Mouse (Mus musculus) forebrain, embryonic 12.5 days (tissue): ENCODE results near the gene Nexn. TPM values are rescaled to one million over a fixed set of nuclear protein-coding genes. Genes with fewer than 3 reads are reported as not detected.
A peak's percentile ranks its signal among the peaks of the same experiment; 100 is the strongest.
"Not testable (repeated sequence)": the region's sequence is repeated elsewhere in the genome, so short reads cannot be mapped to it uniquely, and the experiment has no call there.

ENCODE experiments used
- ATAC-seq: fragments of 200-750 bp; cut with Nextera tagmentation; 2 replicates; pipeline ENCODE4 v1.8.0; 2017; ENCODE audit warnings: moderate TSS enrichment; ENCODE audit not compliant: low FRiP score
- H3K27ac ChIP-seq: fragments of 300-500 bp; sonication (generic); 2 replicates; pipeline ENCODE4 v1.5.1; 2016; ENCODE audit warnings: mild to moderate bottlenecking
- H3K27me3 ChIP-seq: fragments of 300-500 bp; sonication (generic); 2 replicates; pipeline ENCODE4 v1.6.1; 2016; ENCODE audit warnings: mild to moderate bottlenecking
- H3K36me3 ChIP-seq: fragments of 300-500 bp; sonication (generic); replicated peaks from 2 replicates; pipeline ENCODE4 v1.6.1; 2016; ENCODE audit warnings: mild to moderate bottlenecking
- H3K4me1 ChIP-seq: fragments of 300-500 bp; sonication (generic); 2 replicates; pipeline ENCODE4 v1.6.1; 2016
- H3K4me2 ChIP-seq: fragments of 300-500 bp; sonication (generic); 2 replicates; pipeline ENCODE4 v1.6.1; 2016; ENCODE audit warnings: mild to moderate bottlenecking, moderate library complexity
- H3K4me3 ChIP-seq: fragments of 300-500 bp; sonication (generic); replicated peaks from 2 replicates; pipeline ENCODE4 v1.5.1; 2016; ENCODE audit warnings: mild to moderate bottlenecking
- H3K9ac ChIP-seq: fragments of 300-500 bp; sonication (generic); 2 replicates; pipeline ENCODE4 v1.6.1; 2016; ENCODE audit warnings: mild to moderate bottlenecking
- H3K9me3 ChIP-seq: fragments of 300-500 bp; sonication (generic); 2 replicates; pipeline ENCODE4 v1.6.1; 2016
- WGBS: fragments of 180-500 bp; shearing (Covaris S2); methylation state at CpG from one replicate; pipeline ENCODE4 v1.1.7; 2016; 5-methylcytosine and 5-hydroxymethylcytosine counted together
- polyA plus RNA-seq: library from polyadenylated mRNA; unstranded; fragments of >200 nt; fragmentation: Nextera tagmentation; extraction: Ambion mirVana; gene quantifications from 2 replicates; pipeline ENCODE4 v1.2.1, GENCODE M21; 2016

Nexn gene
- polyA plus RNA-seq, 1 experiment from 2014 or later: 6.3 TPM

DNA sequence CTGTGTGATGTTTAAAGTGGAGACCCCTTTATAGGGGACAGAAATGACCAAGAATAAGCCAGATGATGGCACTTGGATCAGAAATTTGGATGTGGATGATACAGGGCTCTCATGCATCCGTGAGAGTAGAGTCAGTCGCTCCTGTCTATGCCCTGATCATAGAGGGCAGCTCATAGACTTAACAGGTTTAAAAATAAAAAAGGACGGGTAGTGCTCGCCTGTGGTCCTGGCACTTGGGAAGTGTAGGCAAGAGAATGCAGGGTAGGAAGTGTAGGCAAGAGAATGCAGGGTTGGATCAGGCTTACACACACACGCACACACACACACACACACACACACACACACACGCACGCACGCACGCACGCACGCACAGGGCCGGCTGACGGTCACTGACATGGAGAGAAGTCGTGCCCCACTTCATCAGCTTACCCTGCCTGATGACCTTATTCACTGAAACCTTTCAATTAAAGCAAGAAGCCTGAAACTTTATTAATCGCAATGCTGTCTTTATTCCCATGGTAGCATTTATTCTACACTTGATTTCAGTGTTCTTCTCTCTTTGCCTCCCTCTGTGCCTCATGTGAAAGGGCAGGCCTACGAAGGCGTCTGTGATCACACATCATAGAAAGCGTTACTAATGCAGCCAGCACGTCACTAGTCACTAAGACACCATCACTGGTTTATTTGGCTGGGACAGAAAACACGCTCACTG is 7.0 kb upstream of the Nexn start:
- Histone ChIP-seq H3K36me3 (peaks cover 15% of the 10 kb centered on the region), H3K9ac (no peak overlapping the region), H3K27ac (no peak overlapping the region), H3K4me2 (no peak overlapping the region), H3K9me3 (no peaks in the 10 kb centered on the region), H3K4me3 (no peak overlapping the region), H3K4me1 (no peaks in the 10 kb centered on the region; the same call in 1 of the 2 replicates), H3K27me3 (peaks cover 9% of the 10 kb centered on the region)
- WGBS: 90% methylated on average over 20 of the region's 20 CpGs
- ATAC-seq: no peak

DNA sequence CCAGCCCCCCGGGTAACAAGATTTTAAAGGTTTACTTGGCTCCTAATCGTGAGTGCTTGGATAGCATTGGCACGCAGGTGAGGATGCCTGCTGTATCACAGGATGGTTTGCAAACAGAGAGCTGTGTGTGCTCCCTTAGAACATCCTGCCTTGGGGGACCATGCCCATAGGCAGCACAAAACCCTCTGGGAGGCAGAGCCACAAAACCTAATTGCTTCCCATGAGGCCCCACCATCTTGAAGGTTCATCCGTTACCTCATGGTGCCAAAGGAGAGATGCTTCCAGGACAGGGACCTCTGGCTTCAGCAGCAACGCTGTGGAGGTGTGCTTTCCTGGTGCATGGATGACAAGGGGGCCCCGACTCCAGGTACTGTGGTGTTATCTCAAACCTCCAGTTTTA is 5.7 kb upstream of the Nexn start:
- no peaks in the 10 kb centered on the region for H3K9me3 ChIP-seq
- ATAC-seq: no peak
- no peak overlapping the region for H3K4me2 ChIP-seq
- H3K4me3 ChIP-seq: no peak overlapping the region
- peaks cover 21% of the 10 kb centered on the region for H3K27me3 ChIP-seq
- H3K36me3 ChIP-seq: peaks cover 15% of the 10 kb centered on the region
- no peak overlapping the region for H3K27ac ChIP-seq
- no peak overlapping the region for H3K9ac ChIP-seq
- H3K4me1 ChIP-seq: no peaks in the 10 kb centered on the region; the same call in 1 of the 2 replicates
- WGBS: 88% methylated on average over 6 of the region's 6 CpGs

DNA sequence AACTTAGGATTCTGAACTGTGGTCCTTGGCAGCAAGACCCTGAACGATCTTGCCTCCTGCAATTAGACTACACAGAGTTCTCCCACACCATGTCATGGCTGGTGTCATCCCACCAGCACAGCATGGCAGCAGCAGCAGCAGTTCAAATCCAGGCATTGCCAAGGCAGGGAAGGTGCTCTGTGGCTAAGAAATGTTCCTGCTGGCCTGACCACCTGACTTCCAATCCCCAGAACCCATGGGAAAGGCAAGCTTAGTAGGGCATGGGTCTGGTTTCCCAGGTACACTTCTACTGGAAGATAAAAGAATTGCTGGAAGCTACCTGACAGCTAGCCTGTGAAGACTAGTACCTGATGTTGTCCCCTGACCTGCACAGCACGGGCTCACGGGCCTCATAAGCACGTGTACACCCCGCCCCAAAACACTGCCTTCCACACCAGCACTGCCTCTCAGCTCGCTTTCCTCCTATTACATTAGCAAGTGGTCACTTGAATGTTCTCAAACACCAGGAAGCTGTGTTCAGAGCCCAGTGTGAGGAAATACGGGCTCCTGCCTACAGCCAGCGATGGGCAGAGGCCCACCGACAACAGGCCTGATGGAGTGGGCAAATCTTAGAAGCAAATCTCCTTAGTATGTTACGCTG is 5.0 kb upstream of the Nexn start:
- no peak overlapping the region for H3K4me2 ChIP-seq
- no peak for ATAC-seq
- H3K27ac ChIP-seq: no peak overlapping the region
- 92% methylated on average over 10 of the region's 10 CpGs for WGBS
- peaks cover 27% of the 10 kb centered on the region for H3K27me3 ChIP-seq
- peaks cover 11% of the 10 kb centered on the region; the same call in 1 of the 2 replicates for H3K36me3 ChIP-seq
- H3K4me1 ChIP-seq: peaks cover 2% of the 10 kb centered on the region
- no peaks in the 10 kb centered on the region for H3K9me3 ChIP-seq
- no peak overlapping the region for H3K9ac ChIP-seq
- no peak overlapping the region for H3K4me3 ChIP-seq

DNA sequence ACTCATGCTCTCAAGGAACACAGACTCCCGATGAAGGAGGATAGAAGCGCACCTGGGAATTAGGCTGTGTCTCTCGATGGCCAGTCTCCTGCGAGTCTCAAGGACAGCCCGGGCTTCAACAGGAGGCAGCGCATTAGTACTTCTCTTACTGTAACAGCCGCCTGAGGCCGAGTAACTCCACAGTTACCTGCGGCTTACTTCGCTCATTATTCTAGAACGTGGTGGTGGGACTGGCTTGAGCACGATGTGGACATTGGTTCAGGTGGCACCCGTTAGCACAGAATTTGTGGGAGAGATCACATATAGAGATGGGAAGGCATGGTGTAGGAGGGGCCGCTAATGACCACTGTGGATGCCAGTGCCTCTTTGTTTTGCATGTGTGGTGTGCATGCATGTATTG is 1.9 kb upstream of the Nexn start:
- WGBS: 93% methylated on average over 14 of the region's 14 CpGs
- H3K27me3 ChIP-seq: peaks cover 56% of the 10 kb centered on the region
- 0 out of 2 replicates have a peak, but pooled peaks cover 3% of the 10 kb centered on the region for H3K36me3 ChIP-seq
- no peak overlapping the region for H3K4me2 ChIP-seq
- no peak overlapping the region for H3K4me3 ChIP-seq
- no peak overlapping the region for H3K27ac ChIP-seq
- no peak for ATAC-seq
- H3K4me1 ChIP-seq: peaks cover 17% of the 10 kb centered on the region
- H3K9ac ChIP-seq: no peak overlapping the region
- H3K9me3 ChIP-seq: no peaks in the 10 kb centered on the region

DNA sequence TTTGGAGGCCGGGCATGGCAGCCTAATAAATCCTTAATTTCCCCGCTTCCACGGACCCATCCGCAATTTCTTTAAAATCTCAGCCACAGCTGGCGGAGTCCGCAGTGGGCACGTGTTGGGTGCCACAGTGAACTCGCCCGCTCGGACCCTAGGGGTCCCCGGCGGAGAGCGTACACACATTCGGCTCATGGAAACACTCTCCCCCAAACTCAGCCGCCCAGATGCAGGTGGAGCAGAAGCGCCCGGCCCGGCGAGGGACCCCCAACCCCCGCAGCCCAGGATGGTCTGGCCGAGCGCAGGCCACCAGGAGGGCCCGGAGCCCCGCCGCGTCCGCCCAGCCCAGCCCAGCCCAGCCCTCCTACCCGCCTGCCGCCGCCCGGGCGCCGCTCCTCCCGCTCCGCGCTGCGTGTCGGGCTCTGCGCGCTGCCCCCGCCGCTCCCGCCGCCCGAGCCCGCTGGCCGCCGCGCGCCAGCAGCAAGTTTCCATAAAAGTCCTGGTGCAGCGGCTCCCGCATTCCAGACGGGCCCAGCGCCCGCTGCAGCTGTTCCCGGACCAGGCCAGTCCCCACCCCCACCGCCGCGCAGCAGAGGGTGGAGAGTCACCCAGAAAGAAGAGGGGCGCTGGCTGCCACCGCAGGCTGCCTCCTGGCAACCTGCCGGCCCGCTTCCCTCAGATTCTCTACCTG is 657 bp downstream of the Nexn start:
- Histone ChIP-seq H3K9me3 (no peaks in the 10 kb centered on the region), H3K36me3 (no peaks in the 10 kb centered on the region), H3K27me3 (peaks cover 73% of the 10 kb centered on the region), H3K27ac (0 out of 2 replicates have a peak overlapping the region, but pooled peaks have one; percentile 8), H3K4me3 (peak overlapping the region; percentile 58), H3K9ac (peak overlapping the region; percentile 61), H3K4me2 (peak overlapping the region; percentile 100), H3K4me1 (peaks cover 27% of the 10 kb centered on the region)
- WGBS: 1% methylated on average over 49 of the region's 63 CpGs
- ATAC-seq: peak; percentile 86

DNA sequence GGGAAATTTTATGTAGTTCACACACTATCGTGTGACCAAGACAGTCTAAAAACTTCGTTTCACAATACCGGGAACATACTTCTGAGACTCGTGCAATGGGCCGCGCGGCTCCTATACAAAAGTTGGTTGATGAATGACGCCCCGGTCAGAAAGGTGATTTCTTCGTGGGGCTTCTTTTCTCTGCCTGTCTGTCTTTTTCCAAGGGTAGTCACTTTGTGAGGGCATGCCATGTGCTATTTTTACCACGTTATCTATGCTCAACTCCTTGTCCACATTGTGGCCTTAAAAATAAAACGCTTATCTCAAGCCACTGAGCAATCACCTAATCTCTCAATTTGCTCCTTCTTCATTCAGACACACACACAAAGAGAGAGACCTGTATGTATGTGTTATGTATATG is 1.3 kb downstream of the Nexn start:
- peaks cover 73% of the 10 kb centered on the region for H3K27me3 ChIP-seq
- no peak overlapping the region for H3K9ac ChIP-seq

DNA sequence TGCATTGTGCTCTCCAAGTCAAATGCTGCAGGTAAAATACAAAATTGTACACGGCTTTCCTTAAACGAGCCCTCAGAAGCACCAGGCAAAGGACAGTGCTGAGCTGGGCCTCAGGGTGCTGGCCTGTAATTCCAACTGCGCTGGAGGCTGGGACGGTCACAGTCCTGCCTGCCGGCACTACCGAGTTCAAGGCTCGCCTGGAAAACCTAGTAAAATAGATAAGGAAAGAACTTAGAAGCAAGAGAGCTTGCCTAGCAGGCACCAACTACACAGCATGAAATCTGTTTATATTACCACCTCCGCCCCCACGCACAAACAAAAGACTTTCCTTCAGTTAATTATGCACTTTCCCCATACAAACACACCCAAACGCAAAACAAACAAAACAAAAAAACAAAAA is 1.8 kb downstream of the Nexn start:
- Histone ChIP-seq H3K4me2 (no peak overlapping the region), H3K9ac (no peak overlapping the region)

More for the DNA sequence above, 1.3 kb downstream of the Nexn start:
- H3K36me3 ChIP-seq: no peaks in the 10 kb centered on the region
- H3K4me3 ChIP-seq: peak overlapping the region; percentile 58
- no peaks in the 10 kb centered on the region for H3K9me3 ChIP-seq
- peaks cover 27% of the 10 kb centered on the region for H3K4me1 ChIP-seq
- H3K4me2 ChIP-seq: peak overlapping the region; percentile 100
- WGBS: 32% methylated on average over 12 of the region's 12 CpGs
- no peak overlapping the region for H3K27ac ChIP-seq
- ATAC-seq: no peak

DNA sequence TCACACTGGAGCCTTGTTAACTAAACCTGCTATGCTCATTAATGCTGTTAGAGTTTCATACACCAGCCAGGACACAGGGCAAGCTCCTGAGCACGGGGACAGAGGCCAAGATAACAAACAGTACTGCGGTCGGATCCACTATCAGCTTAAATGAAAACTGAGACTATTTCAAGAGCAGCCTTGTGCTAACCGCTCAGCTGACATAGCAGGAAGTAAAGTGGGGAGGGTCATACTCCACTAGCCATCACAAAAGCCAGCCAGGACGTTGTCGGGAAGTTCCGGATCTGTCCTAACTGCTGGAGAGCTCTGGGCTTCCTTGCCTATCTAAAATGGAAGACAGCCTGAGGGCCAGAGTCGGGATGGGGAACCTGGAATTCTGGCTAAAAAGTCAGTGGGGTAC is 4.2 kb downstream of the Nexn start:
- Histone ChIP-seq H3K36me3 (no peaks in the 10 kb centered on the region), H3K27ac (no peak overlapping the region), H3K9ac (no peak overlapping the region), H3K9me3 (no peaks in the 10 kb centered on the region), H3K27me3 (peaks cover 52% of the 10 kb centered on the region), H3K4me1 (peaks cover 27% of the 10 kb centered on the region), H3K4me2 (no peak overlapping the region), H3K4me3 (no peak overlapping the region)
- WGBS: 31% methylated on average over 8 of the region's 8 CpGs
- no peak for ATAC-seq

More for the DNA sequence above, 1.8 kb downstream of the Nexn start:
- Histone ChIP-seq H3K27ac (no peak overlapping the region), H3K27me3 (peaks cover 73% of the 10 kb centered on the region), H3K4me1 (peaks cover 27% of the 10 kb centered on the region), H3K9me3 (no peaks in the 10 kb centered on the region), H3K4me3 (no peak overlapping the region), H3K36me3 (no peaks in the 10 kb centered on the region)
- no peak for ATAC-seq
- 46% methylated on average over 10 of the region's 10 CpGs for WGBS

DNA sequence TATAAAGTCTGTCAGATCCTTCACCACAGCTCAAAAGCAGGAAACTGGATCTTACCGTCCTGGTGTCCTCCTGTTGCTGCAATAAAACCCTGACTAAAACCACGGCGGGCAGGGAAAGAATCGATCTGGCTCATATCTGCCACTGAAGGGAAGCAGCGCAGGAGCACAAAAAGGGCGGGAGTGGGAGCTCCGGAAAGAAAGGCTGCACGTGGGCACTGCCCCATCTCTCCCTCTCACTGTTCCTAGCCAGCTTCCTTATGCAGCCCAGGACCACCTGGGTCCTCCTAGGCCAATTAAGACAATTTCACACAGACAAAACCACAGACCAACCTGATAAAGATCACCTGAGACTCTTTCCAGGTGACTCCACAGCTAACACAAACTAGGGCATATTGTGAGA is 4.7 kb downstream of the Nexn start:
- no peak for ATAC-seq
- Histone ChIP-seq H3K4me3 (no peak overlapping the region), H3K4me1 (peaks cover 27% of the 10 kb centered on the region), H3K9ac (no peak overlapping the region), H3K36me3 (no peaks in the 10 kb centered on the region), H3K27me3 (peaks cover 48% of the 10 kb centered on the region), H3K9me3 (no peaks in the 10 kb centered on the region), H3K27ac (no peak overlapping the region), H3K4me2 (no peak overlapping the region)
- 61% methylated on average over 8 of the region's 8 CpGs for WGBS

DNA sequence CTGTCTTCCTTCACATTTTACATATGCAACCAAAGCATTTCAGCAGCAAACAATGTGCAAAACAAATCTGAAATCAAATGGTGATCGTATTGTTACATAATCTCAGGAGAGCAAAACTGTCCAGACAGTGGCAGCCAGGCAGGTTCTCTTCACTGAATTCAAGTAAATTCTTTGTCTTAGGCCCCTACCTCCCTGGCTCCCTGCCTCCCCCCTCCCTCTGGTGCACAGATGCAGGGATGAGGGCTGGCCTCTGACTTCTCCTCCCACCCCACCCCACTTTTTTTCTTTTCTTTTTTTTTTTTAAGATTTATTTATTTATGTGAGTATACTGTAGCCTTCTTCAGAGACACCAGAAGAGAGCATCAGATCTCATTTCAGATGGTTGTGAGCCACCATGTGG is 5.8 kb downstream of the Nexn start:
- no peak overlapping the region for H3K4me3 ChIP-seq
- no peak overlapping the region for H3K27ac ChIP-seq
- peaks cover 17% of the 10 kb centered on the region for H3K4me1 ChIP-seq
- H3K36me3 ChIP-seq: no peaks in the 10 kb centered on the region
- H3K27me3 ChIP-seq: peaks cover 38% of the 10 kb centered on the region
- 100% methylated on average over 1 of the region's 1 CpGs for WGBS
- ATAC-seq: no peak
- no peak overlapping the region for H3K4me2 ChIP-seq
- H3K9ac ChIP-seq: no peak overlapping the region
- H3K9me3 ChIP-seq: no peaks in the 10 kb centered on the region

DNA sequence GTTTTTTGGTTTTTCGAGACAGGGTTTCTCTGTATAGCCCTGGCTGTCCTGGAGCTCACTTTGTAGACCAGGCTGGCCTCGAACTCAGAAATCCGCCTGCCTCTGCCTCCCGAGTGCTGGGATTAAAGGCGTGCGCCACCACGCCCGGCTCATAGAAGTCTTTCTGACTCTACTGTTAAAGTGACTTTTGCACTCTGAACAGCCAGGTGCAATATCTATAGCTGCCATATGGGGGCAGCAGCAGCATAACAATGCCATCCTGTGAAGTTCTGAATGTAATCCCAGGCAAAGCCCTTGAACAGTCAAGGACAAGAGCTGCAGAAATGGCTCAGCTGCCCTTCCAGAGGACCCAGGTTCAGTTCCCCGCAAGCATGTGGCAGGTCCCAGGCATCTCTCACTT is 6.7 kb downstream of the Nexn start:
- H3K27me3 ChIP-seq: peaks cover 29% of the 10 kb centered on the region
- 45% methylated on average over 8 of the region's 9 CpGs for WGBS

DNA sequence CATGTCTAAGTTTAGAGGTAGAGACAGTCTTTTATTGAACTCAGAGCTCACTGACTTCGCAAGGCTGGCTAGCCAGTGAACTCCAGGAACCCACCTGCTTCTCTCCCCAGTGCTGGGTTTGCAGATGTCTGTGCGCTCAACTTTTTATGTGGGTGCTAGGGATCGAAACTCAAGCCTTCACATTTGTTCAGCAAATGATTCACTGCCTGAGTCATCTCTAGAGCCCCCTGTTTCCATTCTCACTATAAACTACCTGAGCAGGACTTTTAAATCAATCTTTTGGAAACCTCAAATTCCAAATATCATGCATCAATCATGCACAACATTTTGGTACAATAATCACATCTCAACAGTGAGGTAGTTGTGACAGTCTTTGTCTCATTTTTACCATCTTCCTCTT is 8.6 kb downstream of the Nexn start:
- no peaks in the 10 kb centered on the region for H3K36me3 ChIP-seq
- H3K9me3 ChIP-seq: no peaks in the 10 kb centered on the region
- peaks cover 8% of the 10 kb centered on the region for H3K4me1 ChIP-seq
- H3K27me3 ChIP-seq: peaks cover 12% of the 10 kb centered on the region; the same call in 1 of the 2 replicates
- H3K9ac ChIP-seq: no peak overlapping the region
- no peak overlapping the region for H3K4me2 ChIP-seq
- no peak overlapping the region for H3K27ac ChIP-seq
- 89% methylated on average over 3 of the region's 3 CpGs for WGBS
- no peak overlapping the region for H3K4me3 ChIP-seq
- no peak for ATAC-seq

More for the DNA sequence above, 6.7 kb downstream of the Nexn start:
- H3K4me2 ChIP-seq, H3K4me1 ChIP-seq, H3K9ac ChIP-seq, H3K4me3 ChIP-seq, H3K36me3 ChIP-seq, H3K9me3 ChIP-seq, H3K27ac ChIP-seq: not testable (repeated sequence)
- peak; percentile 63; the same call in 1 of the 2 replicates for ATAC-seq
